Mouse (Mus musculus) liver, embryonic 13.5 days (tissue): ENCODE measurements around the gene Ptpn3. TPM values are rescaled to one million over a fixed set of nuclear protein-coding genes. Genes with fewer than 3 reads are reported as not detected.

ENCODE experiments used
- ATAC-seq: fragments of 200-750 bp; cut with Nextera tagmentation; 2 replicates; pipeline ENCODE4 v1.8.0; 2017; ENCODE audit warnings: low read depth, mild to moderate bottlenecking, moderate number of reproducible peaks, moderate library complexity
- DNase-seq: peaks from one replicate; pipeline ENCODE4 v3.0.0; 2022
- H3K27ac ChIP-seq: fragments of 300-500 bp; sonication (generic); 2 replicates; pipeline ENCODE4 v1.5.1; 2015; ENCODE audit warnings: moderate library complexity, mild to moderate bottlenecking, inconsistent platforms
- H3K27me3 ChIP-seq: fragments of 300-500 bp; sonication (generic); 2 replicates; pipeline ENCODE4 v1.6.1; 2015; ENCODE audit warnings: mild to moderate bottlenecking, inconsistent platforms
- H3K36me3 ChIP-seq: fragments of 300-500 bp; sonication (generic); 2 replicates; pipeline ENCODE4 v1.6.1; 2015; ENCODE audit warnings: mild to moderate bottlenecking, inconsistent platforms
- H3K4me1 ChIP-seq: fragments of 300-500 bp; sonication (generic); replicated peaks from 2 replicates; pipeline ENCODE4 v1.6.1; 2015; ENCODE audit warnings: inconsistent platforms
- H3K4me2 ChIP-seq: fragments of 300-500 bp; sonication (generic); 2 replicates; pipeline ENCODE4 v1.6.1; 2015; ENCODE audit warnings: inconsistent platforms, mild to moderate bottlenecking, moderate library complexity
- H3K4me3 ChIP-seq: fragments of 300-500 bp; sonication (generic); replicated peaks from 2 replicates; pipeline ENCODE4 v1.5.1; 2015; ENCODE audit warnings: mild to moderate bottlenecking, inconsistent platforms
- H3K9ac ChIP-seq: fragments of 300-500 bp; sonication (generic); 2 replicates; pipeline ENCODE4 v1.6.1; 2015; ENCODE audit warnings: mild to moderate bottlenecking, inconsistent platforms
- H3K9me3 ChIP-seq: fragments of 300-500 bp; sonication (generic); replicated peaks from 2 replicates; pipeline ENCODE4 v1.6.1; 2016; ENCODE audit warnings: inconsistent platforms
- WGBS: fragments of 180-500 bp; shearing (Covaris S2); methylation state at CpG from one replicate; pipeline ENCODE4 v1.1.7; 2015; ENCODE audit not compliant: insufficient replicate concordance; 5-methylcytosine and 5-hydroxymethylcytosine counted together
- polyA plus RNA-seq: library from polyadenylated mRNA; unstranded; fragments of >200 nt; fragmentation: Nextera tagmentation; extraction: Ambion mirVana; gene quantifications from 2 replicates; pipeline ENCODE4 v1.2.1, GENCODE M21; 2015

The Ptpn3 gene
- polyA plus RNA-seq, 1 experiment from 2014 or later, result 0.36 TPM

GRCm38 (mm10) chr4:57140992-57141717 is 160.5 kb downstream of the Ptpn3 start:
- H3K27ac ChIP-seq, result no peak overlapping the region
- 25% methylated on average over 15 of the region's 15 CpGs for WGBS
- no peak overlapping the region for H3K9ac ChIP-seq
- no peaks in the 10 kb centered on the region for H3K36me3 ChIP-seq
- ATAC-seq, result no peak
- no peak for DNase-seq
- peaks cover 82% of the 10 kb centered on the region for H3K27me3 ChIP-seq
- peaks cover 17% of the 10 kb centered on the region for H3K4me1 ChIP-seq
- no peaks in the 10 kb centered on the region for H3K9me3 ChIP-seq
- H3K4me3 ChIP-seq, result peak overlapping the region; percentile 67
- H3K4me2 ChIP-seq, result peak overlapping the region; percentile 82

Other genes with a start within 250 kb of the Ptpn3 start
- gene Epb41l4b, start 158.4 kb downstream of the Ptpn3 start, polyA plus RNA-seq, result 1.3 and 1.5 TPM in 2 replicates
- gene Palm2, start 132.4 kb upstream of the Ptpn3 start, polyA plus RNA-seq, result 0.29 and 0.60 TPM in 2 replicates